Mouse (Mus musculus) liver, embryonic 14.5 days (tissue): ENCODE data around the gene Nxf7.

Source experiments
- CTCF ChIP-seq: IDR thresholded peaks from 2 replicates; pipeline ENCODE4 v1.5.1; 2016; ENCODE audit warnings: antibody characterized with exemption, low read depth, control low read depth
- EP300 ChIP-seq: IDR thresholded peaks from 2 replicates; pipeline ENCODE4 v1.6.1; 2016; ENCODE audit warnings: antibody characterized with exemption, low read depth

GRCm38 (mm10) chrX:135598096-135598495, 481 bp downstream of the Nxf7 start:
- TF ChIP-seq CTCF: no peak
- TF ChIP-seq EP300: no peak
